Mouse (Mus musculus): Measurements from ENCODE around the gene Nfkb2.

DNA sequence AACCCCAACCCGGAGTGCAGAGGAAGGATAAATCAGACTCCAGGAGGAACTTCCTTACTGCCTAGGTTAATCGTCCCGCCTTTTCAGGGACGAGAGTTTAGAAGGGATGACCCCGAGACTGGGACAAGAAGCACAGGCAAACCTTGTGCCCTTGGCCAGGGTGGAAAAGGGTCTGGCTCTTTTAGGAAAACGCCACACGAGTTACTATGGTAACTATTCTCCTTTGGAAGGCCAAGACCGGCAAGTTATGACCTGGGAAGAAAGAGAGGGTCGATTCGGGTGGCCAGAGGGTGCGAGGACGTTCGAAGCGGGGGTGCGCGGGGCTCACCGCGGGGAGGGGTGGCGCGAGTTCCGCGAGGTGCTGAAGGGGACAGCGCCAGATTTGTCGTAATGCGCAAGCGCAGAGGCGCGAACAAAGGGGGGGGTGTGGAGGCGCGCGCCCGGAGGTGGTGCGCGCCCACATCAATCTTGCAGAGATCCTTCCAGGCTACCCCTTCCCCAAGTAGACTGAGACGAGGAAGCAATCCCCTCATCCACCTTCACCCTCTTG, 22.7 kb downstream of the Nfkb2 start, which contains the start of gene Psd:
- TF ChIP-seq CTCF (IDR thresholded peaks at IDR 0.05; ENCODE audit: borderline replicate concordance, control insufficient read depth, extremely low read depth, insufficient read depth, low read length, poor library complexity) (no peak), POLR2A (IDR thresholded peaks at IDR 0.05; ENCODE audit: control insufficient read depth, extremely low read depth, insufficient read depth, low read length, poor library complexity) (no peak)

All from thymus, adult 2 months (tissue).